Mouse (Mus musculus) embryonic facial prominence, embryonic 11.5 days (tissue): ENCODE measurements at regions not wholly inside any gene's neighbourhood (a gene's known extent, or its start where the extent isn't known, plus 50 kb on each side); places are given as distances from the start of the nearest gene placed in this dataset.

Experiments used
- ATAC-seq: fragments of 200-750 bp; cut with Nextera tagmentation; replicated peaks from 2 replicates; pipeline ENCODE4 v1.8.0; 2017; ENCODE audit warnings: low read depth; ENCODE audit not compliant: insufficient number of reproducible peaks, low FRiP score, low TSS enrichment
- DNase-seq: peaks from one replicate; pipeline ENCODE4 v3.0.0-alpha.2; 2015; ENCODE audit warnings: low spot score
- H3K27ac ChIP-seq: fragments of 300-500 bp; sonication (generic); replicated peaks from 2 replicates; pipeline ENCODE4 v1.5.1; 2014; ENCODE audit warnings: mild to moderate bottlenecking, low read depth, low read length, control low read depth
- H3K27me3 ChIP-seq: fragments of 300-500 bp; sonication (generic); 2 replicates; pipeline ENCODE4 v1.6.1; 2014; ENCODE audit warnings: mild to moderate bottlenecking, low read length, moderate library complexity, mixed read lengths; ENCODE audit not compliant: control insufficient read depth, insufficient read depth
- H3K36me3 ChIP-seq: fragments of 300-500 bp; sonication (generic); replicated peaks from 2 replicates; pipeline ENCODE4 v1.6.1; 2014; ENCODE audit warnings: low read depth, mild to moderate bottlenecking, low read length, moderate library complexity, mixed read lengths; ENCODE audit not compliant: control insufficient read depth, insufficient read depth
- H3K4me1 ChIP-seq: fragments of 300-500 bp; sonication (generic); 2 replicates; pipeline ENCODE4 v1.6.1; 2014; ENCODE audit warnings: low read length, mixed read lengths; ENCODE audit not compliant: control insufficient read depth, insufficient read depth
- H3K4me2 ChIP-seq: fragments of 300-500 bp; sonication (generic); 2 replicates; pipeline ENCODE4 v1.6.1; 2014; ENCODE audit warnings: low read depth, mild to moderate bottlenecking, control low read depth, low read length, moderate library complexity
- H3K4me3 ChIP-seq: fragments of 300-500 bp; sonication (generic); 2 replicates; pipeline ENCODE4 v1.5.1; 2014; ENCODE audit warnings: low read depth, low read length, control low read depth
- H3K9ac ChIP-seq: fragments of 300-500 bp; sonication (generic); replicated peaks from 2 replicates; pipeline ENCODE4 v1.6.1; 2014; ENCODE audit warnings: mild to moderate bottlenecking, control low read depth, low read length
- H3K9me3 ChIP-seq: fragments of 300-500 bp; sonication (generic); replicated peaks from 2 replicates; pipeline ENCODE4 v1.6.1; 2016; ENCODE audit warnings: mild to moderate bottlenecking, low read length, inconsistent platforms, mixed read lengths; ENCODE audit not compliant: control insufficient read depth
- WGBS: fragments of 180-500 bp; shearing (Covaris S2); extraction: QIAGEN DNeasy Blood & Tissue Kit; methylation state at CpG from one replicate; pipeline ENCODE4 v1.1.7; 2014; 5-methylcytosine and 5-hydroxymethylcytosine counted together

- Histone ChIP-seq H3K9ac (no peak overlapping the region), H3K4me1 (no peaks in the 10 kb centered on the region), H3K27ac (no peak overlapping the region), H3K4me2 (no peak overlapping the region), H3K9me3 (no peaks in the 10 kb centered on the region), H3K36me3 (no peaks in the 10 kb centered on the region), H3K27me3 (no peaks in the 10 kb centered on the region), H3K4me3 (no peak overlapping the region)
- ATAC-seq (no peak), DNase-seq (no peak)
- 59% methylated on average over 5 of the region's 5 CpGs for WGBS
Measured at GRCm38 (mm10) chr19:21174636-21175035, 97.4 kb upstream of the Zfand5 start.

- 58% methylated on average over 5 of the region's 5 CpGs for WGBS
- Histone ChIP-seq H3K36me3 (no peaks in the 10 kb centered on the region), H3K4me2 (no peak overlapping the region)
Measured at GRCm38 (mm10) chr19:21173896-21174483, 98.1 kb upstream of the Zfand5 start.

GRCm38 (mm10) chr19:21171191-21171590 is 100.9 kb upstream of the Zfand5 start:
- no peaks in the 10 kb centered on the region for H3K36me3 ChIP-seq
- no peak overlapping the region for H3K4me3 ChIP-seq
- no peak for DNase-seq
- no peaks in the 10 kb centered on the region for H3K9me3 ChIP-seq
- H3K4me2 ChIP-seq, result no peak overlapping the region
- ATAC-seq, result no peak
- no peaks in the 10 kb centered on the region for H3K27me3 ChIP-seq
- H3K27ac ChIP-seq, result no peak overlapping the region
- H3K9ac ChIP-seq, result no peak overlapping the region
- 81% methylated on average over 2 of the region's 2 CpGs for WGBS
- no peaks in the 10 kb centered on the region for H3K4me1 ChIP-seq

More at GRCm38 (mm10) chr19:21173896-21174483, 98.1 kb upstream of the Zfand5 start:
- Histone ChIP-seq H3K27ac (no peak overlapping the region), H3K4me3 (no peak overlapping the region), H3K9me3 (no peaks in the 10 kb centered on the region), H3K9ac (no peak overlapping the region), H3K27me3 (no peaks in the 10 kb centered on the region), H3K4me1 (no peaks in the 10 kb centered on the region)
- ATAC-seq (no peak), DNase-seq (no peak)

GRCm38 (mm10) chr19:21170785-21171184 is 101.3 kb upstream of the Zfand5 start:
- Histone ChIP-seq H3K9ac (no peak overlapping the region), H3K27ac (no peak overlapping the region), H3K9me3 (no peaks in the 10 kb centered on the region), H3K36me3 (no peaks in the 10 kb centered on the region), H3K4me1 (no peaks in the 10 kb centered on the region), H3K4me2 (no peak overlapping the region), H3K27me3 (no peaks in the 10 kb centered on the region), H3K4me3 (no peak overlapping the region)
- ATAC-seq (no peak), DNase-seq (no peak)
- 38% methylated on average over 2 of the region's 2 CpGs for WGBS

- no peak overlapping the region for H3K4me2 ChIP-seq
- WGBS, result 35% methylated on average over 4 of the region's 4 CpGs
- no peaks in the 10 kb centered on the region for H3K9me3 ChIP-seq
- no peak for DNase-seq
- H3K4me3 ChIP-seq, result no peak overlapping the region
- no peak overlapping the region for H3K27ac ChIP-seq
- no peaks in the 10 kb centered on the region for H3K4me1 ChIP-seq
- ATAC-seq, result no peak
- no peaks in the 10 kb centered on the region for H3K36me3 ChIP-seq
- no peak overlapping the region for H3K9ac ChIP-seq
- H3K27me3 ChIP-seq, result no peaks in the 10 kb centered on the region
Measured at GRCm38 (mm10) chr19:21166939-21167338, 105.1 kb upstream of the Zfand5 start.

- Histone ChIP-seq H3K27me3 (no peaks in the 10 kb centered on the region), H3K9ac (no peak overlapping the region), H3K4me1 (no peaks in the 10 kb centered on the region), H3K27ac (no peak overlapping the region; the same call in 1 of the 2 replicates), H3K9me3 (no peaks in the 10 kb centered on the region), H3K4me2 (no peak overlapping the region), H3K4me3 (no peak overlapping the region), H3K36me3 (no peaks in the 10 kb centered on the region)
- WGBS, result 55% methylated on average over 5 of the region's 5 CpGs
- ATAC-seq (no peak), DNase-seq (no peak)
Measured at GRCm38 (mm10) chr19:21166465-21166860, 105.6 kb upstream of the Zfand5 start.

GRCm38 (mm10) chr19:21165763-21166464 is 106.2 kb upstream of the Zfand5 start:
- Histone ChIP-seq H3K9me3 (no peaks in the 10 kb centered on the region), H3K27ac (no peak overlapping the region; the same call in 1 of the 2 replicates), H3K4me2 (no peak overlapping the region), H3K27me3 (no peaks in the 10 kb centered on the region), H3K9ac (no peak overlapping the region), H3K4me3 (no peak overlapping the region), H3K36me3 (no peaks in the 10 kb centered on the region), H3K4me1 (no peaks in the 10 kb centered on the region)
- ATAC-seq, result peak; percentile 54; the same call in 1 of the 2 replicates
- WGBS, result 19% methylated on average over 10 of the region's 10 CpGs
- DNase-seq, result peak; percentile 16

GRCm38 (mm10) chr19:21163978-21164377 is 108.1 kb upstream of the Zfand5 start:
- Histone ChIP-seq H3K9me3 (no peaks in the 10 kb centered on the region), H3K4me2 (no peak overlapping the region), H3K4me3 (no peak overlapping the region), H3K27ac (no peak overlapping the region), H3K36me3 (no peaks in the 10 kb centered on the region), H3K9ac (no peak overlapping the region), H3K4me1 (no peaks in the 10 kb centered on the region), H3K27me3 (no peaks in the 10 kb centered on the region)
- 79% methylated on average over 2 of the region's 2 CpGs for WGBS
- no peak for ATAC-seq
- DNase-seq, result no peak
